Mouse (Mus musculus) heart, embryonic 13.5 days (tissue): Measurements from ENCODE around the gene Rasgrp1. TPM values are rescaled to one million over a fixed set of nuclear protein-coding genes. Genes with fewer than 3 reads are reported as not detected.
A peak's percentile ranks its signal among the peaks of the same experiment; 100 is the strongest.

Source experiments
- ATAC-seq: fragments of 200-750 bp; cut with Nextera tagmentation; 2 replicates; pipeline ENCODE4 v1.8.0; 2017; ENCODE audit warnings: moderate TSS enrichment; ENCODE audit not compliant: insufficient number of reproducible peaks, low FRiP score, low TSS enrichment; ENCODE audit errors: extremely low read depth
- H3K27ac ChIP-seq: fragments of 300-500 bp; sonication (generic); replicated peaks from 2 replicates; pipeline ENCODE4 v1.5.1; 2015; ENCODE audit warnings: moderate library complexity, mild to moderate bottlenecking, inconsistent platforms
- H3K27me3 ChIP-seq: fragments of 300-500 bp; sonication (generic); replicated peaks from 2 replicates; pipeline ENCODE4 v1.6.1; 2015; ENCODE audit warnings: mild to moderate bottlenecking, inconsistent platforms
- H3K36me3 ChIP-seq: fragments of 300-500 bp; sonication (generic); 2 replicates; pipeline ENCODE4 v1.6.1; 2015; ENCODE audit warnings: mild to moderate bottlenecking, inconsistent platforms
- H3K4me1 ChIP-seq: fragments of 300-500 bp; sonication (generic); 2 replicates; pipeline ENCODE4 v1.6.1; 2015; ENCODE audit warnings: inconsistent platforms
- H3K4me2 ChIP-seq: fragments of 300-500 bp; sonication (generic); 2 replicates; pipeline ENCODE4 v1.6.1; 2015; ENCODE audit warnings: inconsistent platforms, mild to moderate bottlenecking, moderate library complexity
- H3K4me3 ChIP-seq: fragments of 300-500 bp; sonication (generic); 2 replicates; pipeline ENCODE4 v1.5.1; 2015; ENCODE audit warnings: moderate library complexity, mild to moderate bottlenecking, inconsistent platforms
- H3K9ac ChIP-seq: fragments of 300-500 bp; sonication (generic); 2 replicates; pipeline ENCODE4 v1.6.1; 2015; ENCODE audit warnings: inconsistent platforms, mild to moderate bottlenecking, moderate library complexity
- H3K9me3 ChIP-seq: fragments of 300-500 bp; sonication (generic); 2 replicates; pipeline ENCODE4 v1.6.1; 2016; ENCODE audit warnings: inconsistent platforms
- WGBS: fragments of 180-500 bp; shearing (Covaris S2); methylation state at CpG from one replicate; pipeline ENCODE4 v1.1.7; 2015; ENCODE audit warnings: mixed read lengths; 5-methylcytosine and 5-hydroxymethylcytosine counted together
- polyA plus RNA-seq: library from polyadenylated mRNA; unstranded; fragments of >200 nt; fragmentation: Nextera tagmentation; extraction: Ambion mirVana; gene quantifications from 2 replicates; pipeline ENCODE4 v1.2.1, GENCODE M21; 2015

Gene Rasgrp1
- polyA plus RNA-seq, 1 experiment from 2014 or later, result 0.16 TPM

DNA sequence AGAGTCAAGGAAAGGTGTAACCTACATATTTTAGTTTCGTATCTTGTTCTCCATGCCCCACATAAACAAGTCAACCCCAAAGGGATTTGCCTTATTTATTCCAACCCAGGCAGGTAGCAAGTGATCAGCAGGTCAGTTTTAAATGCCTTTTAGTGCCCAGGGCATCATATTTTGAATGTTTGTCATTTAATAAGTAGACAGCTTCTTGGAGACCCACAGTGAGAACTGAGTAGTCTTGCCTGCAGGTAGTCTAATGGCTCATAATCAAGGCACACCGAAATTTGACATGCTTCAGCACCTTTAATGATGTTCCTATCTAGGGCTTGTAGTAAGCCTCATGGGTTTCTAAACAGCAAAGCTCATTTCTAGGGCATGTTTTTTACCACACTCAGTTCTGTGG, 21.3 kb upstream of the Rasgrp1 start:
- Histone ChIP-seq H3K27me3 (no peaks in the 10 kb centered on the region), H3K4me3 (no peak overlapping the region), H3K9me3 (no peaks in the 10 kb centered on the region), H3K27ac (no peak overlapping the region), H3K4me2 (no peak overlapping the region), H3K9ac (no peak overlapping the region), H3K4me1 (no peaks in the 10 kb centered on the region), H3K36me3 (no peaks in the 10 kb centered on the region)
- ATAC-seq, result no peak
- WGBS, result 79% methylated on average over 2 of the region's 2 CpGs

- Histone ChIP-seq H3K4me2 (no peak overlapping the region), H3K27ac (no peak overlapping the region), H3K9me3 (no peaks in the 10 kb centered on the region), H3K27me3 (no peaks in the 10 kb centered on the region), H3K9ac (no peak overlapping the region), H3K36me3 (no peaks in the 10 kb centered on the region), H3K4me1 (no peaks in the 10 kb centered on the region), H3K4me3 (no peak overlapping the region)
- ATAC-seq, result no peak
Observed at GRCm38 (mm10) chr2:117357939-117358338, 15.1 kb upstream of the Rasgrp1 start.

GRCm38 (mm10) chr2:117352305-117353123, 9.7 kb upstream of the Rasgrp1 start:
- Histone ChIP-seq H3K9ac (no peak overlapping the region), H3K27ac (no peak overlapping the region), H3K4me2 (no peak overlapping the region), H3K4me3 (no peak overlapping the region), H3K36me3 (no peaks in the 10 kb centered on the region), H3K27me3 (0 out of 2 replicates have a peak, but pooled peaks cover 4% of the 10 kb centered on the region), H3K9me3 (no peaks in the 10 kb centered on the region), H3K4me1 (no peaks in the 10 kb centered on the region)
- WGBS, result 75% methylated on average over 9 of the region's 9 CpGs
- no peak for ATAC-seq

DNA sequence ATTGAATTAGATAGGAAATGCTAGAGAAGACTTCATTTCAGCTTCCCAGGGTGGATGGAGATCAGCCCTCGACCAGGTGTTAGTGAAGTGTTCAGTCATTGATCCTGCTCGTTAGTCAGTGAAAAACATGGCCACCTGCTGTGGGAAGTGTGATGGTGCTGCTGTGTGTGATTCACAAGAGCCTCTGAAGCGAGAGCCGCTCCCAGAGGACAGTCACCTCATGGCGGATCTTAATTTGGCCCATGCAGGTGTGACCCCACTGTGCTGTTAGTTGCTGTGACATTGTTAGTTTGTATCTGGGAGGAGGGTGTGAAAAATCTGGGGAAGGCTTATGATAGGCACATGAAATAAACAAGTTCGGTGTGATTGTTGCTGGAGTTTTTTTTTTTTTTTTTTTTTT, 7.3 kb upstream of the Rasgrp1 start:
- Histone ChIP-seq H3K4me3 (no peak overlapping the region), H3K9me3 (no peaks in the 10 kb centered on the region), H3K27me3 (peaks cover 10% of the 10 kb centered on the region; the same call in 1 of the 2 replicates), H3K9ac (no peak overlapping the region), H3K4me1 (no peaks in the 10 kb centered on the region), H3K4me2 (no peak overlapping the region), H3K27ac (no peak overlapping the region), H3K36me3 (no peaks in the 10 kb centered on the region)
- no peak for ATAC-seq
- 40% methylated on average over 6 of the region's 6 CpGs for WGBS

GRCm38 (mm10) chr2:117343240-117343624, 431 bp upstream of the Rasgrp1 start:
- ATAC-seq, result no peak
- Histone ChIP-seq H3K36me3 (no peaks in the 10 kb centered on the region), H3K9ac (no peak overlapping the region), H3K27ac (no peak overlapping the region), H3K9me3 (no peaks in the 10 kb centered on the region), H3K4me1 (peaks cover 8% of the 10 kb centered on the region), H3K4me3 (peak overlapping the region; percentile 62), H3K4me2 (peak overlapping the region; percentile 98), H3K27me3 (peaks cover 61% of the 10 kb centered on the region)
- WGBS, result 35% methylated on average over 7 of the region's 7 CpGs

GRCm38 (mm10) chr2:117342090-117342546, 683 bp downstream of the Rasgrp1 start:
- ATAC-seq, result no peak
- H3K27ac ChIP-seq, result no peak overlapping the region
- WGBS, result under 1% methylated on average over 19 of the region's 19 CpGs

DNA sequence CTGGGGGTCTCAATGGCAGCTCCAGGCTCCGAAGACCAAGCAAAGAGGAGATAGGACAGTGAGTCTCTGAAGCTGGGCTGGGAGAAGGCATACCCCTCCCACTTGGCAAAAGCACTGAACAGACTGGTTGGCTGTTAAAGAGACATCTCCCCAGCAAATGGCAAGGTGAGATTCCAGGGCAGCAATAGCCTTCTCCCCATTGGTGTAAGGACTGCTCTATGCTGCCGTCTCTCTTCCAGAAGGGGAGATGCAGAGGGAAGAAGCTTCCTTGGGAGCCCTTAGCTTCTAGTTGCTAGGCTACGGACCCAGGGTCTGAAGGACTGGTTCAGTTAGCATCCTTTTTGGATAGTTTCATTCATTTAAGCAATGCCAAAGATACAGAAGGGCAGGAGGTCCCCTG, 4.3 kb downstream of the Rasgrp1 start:
- no peak overlapping the region for H3K4me3 ChIP-seq
- peaks cover 37% of the 10 kb centered on the region for H3K27me3 ChIP-seq
- no peak overlapping the region for H3K4me2 ChIP-seq
- H3K9ac ChIP-seq, result no peak overlapping the region
- ATAC-seq, result no peak
- H3K36me3 ChIP-seq, result no peaks in the 10 kb centered on the region
- H3K27ac ChIP-seq, result no peak overlapping the region
- 44% methylated on average over 3 of the region's 3 CpGs for WGBS
- H3K4me1 ChIP-seq, result peaks cover 17% of the 10 kb centered on the region
- H3K9me3 ChIP-seq, result no peaks in the 10 kb centered on the region

More at GRCm38 (mm10) chr2:117342090-117342546, 683 bp downstream of the Rasgrp1 start:
- H3K4me2 ChIP-seq, result peak overlapping the region; percentile 98
- H3K9me3 ChIP-seq, result no peaks in the 10 kb centered on the region
- peaks cover 59% of the 10 kb centered on the region for H3K27me3 ChIP-seq
- peaks cover 8% of the 10 kb centered on the region for H3K4me1 ChIP-seq
- H3K36me3 ChIP-seq, result no peaks in the 10 kb centered on the region
- peak overlapping the region; percentile 77 for H3K9ac ChIP-seq
- H3K4me3 ChIP-seq, result peak overlapping the region; percentile 62

DNA sequence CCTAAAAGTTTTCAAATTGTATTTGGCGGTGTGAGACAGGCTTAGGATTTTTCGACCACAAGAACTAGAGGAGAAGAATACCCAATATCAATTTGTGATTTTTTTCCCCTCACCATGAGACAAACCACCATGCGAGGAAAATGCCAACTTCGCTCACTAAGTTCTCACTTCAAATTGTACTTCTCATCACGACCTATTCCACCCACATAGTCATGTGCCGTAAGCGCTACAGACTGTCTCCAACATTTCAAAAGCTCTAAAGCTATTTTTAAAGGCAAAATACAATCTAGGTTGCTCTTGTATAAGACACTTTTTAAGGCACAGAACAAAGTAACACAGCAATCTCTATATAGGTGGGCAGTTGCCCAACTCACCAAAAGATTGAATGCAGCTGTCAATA, 4.9 kb downstream of the Rasgrp1 start:
- no peak for ATAC-seq
- Histone ChIP-seq H3K9ac (no peak overlapping the region), H3K27ac (no peak overlapping the region), H3K27me3 (peaks cover 31% of the 10 kb centered on the region), H3K4me2 (no peak overlapping the region), H3K4me3 (no peak overlapping the region), H3K4me1 (peaks cover 15% of the 10 kb centered on the region), H3K9me3 (no peaks in the 10 kb centered on the region), H3K36me3 (no peaks in the 10 kb centered on the region)
- 80% methylated on average over 7 of the region's 7 CpGs for WGBS

DNA sequence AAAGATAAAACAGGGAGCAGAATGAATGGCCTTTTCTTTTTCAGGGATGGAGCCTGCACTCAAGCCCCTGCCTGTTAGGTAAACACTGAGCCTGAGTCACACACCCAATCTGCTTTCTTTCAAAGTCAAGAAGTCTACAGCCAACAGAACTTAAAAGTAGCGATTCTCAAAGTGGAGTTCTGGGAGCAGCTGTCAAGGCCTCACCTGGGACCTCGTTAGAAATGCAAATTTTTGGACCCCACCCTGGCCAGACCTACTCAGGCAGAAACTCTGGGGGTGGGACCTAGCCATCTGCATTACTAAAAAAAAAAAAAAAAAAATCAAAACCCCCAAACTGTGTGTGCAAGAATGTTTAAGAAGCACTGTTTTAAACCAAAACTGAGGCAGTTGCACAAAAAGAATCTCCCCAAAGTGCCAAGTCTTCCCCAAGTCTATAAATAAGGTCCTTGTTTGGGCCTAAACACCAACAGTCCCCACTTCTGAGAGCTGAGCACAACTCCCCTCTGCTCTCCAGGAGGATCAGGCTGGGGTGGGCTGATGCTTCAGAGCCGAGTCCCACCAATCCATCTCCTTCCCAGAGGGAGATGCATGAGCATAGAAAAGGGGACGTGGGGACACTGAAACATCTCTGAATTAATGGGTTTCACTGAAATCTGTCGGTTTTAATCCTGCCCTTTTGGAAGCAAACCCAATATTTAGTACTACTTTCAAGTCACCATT, 5.7 kb downstream of the Rasgrp1 start:
- Histone ChIP-seq H3K4me1 (peaks cover 8% of the 10 kb centered on the region), H3K27me3 (peaks cover 23% of the 10 kb centered on the region), H3K9ac (no peak overlapping the region), H3K36me3 (no peaks in the 10 kb centered on the region), H3K4me3 (no peak overlapping the region), H3K9me3 (no peaks in the 10 kb centered on the region), H3K4me2 (no peak overlapping the region), H3K27ac (no peak overlapping the region)
- 36% methylated on average over 5 of the region's 5 CpGs for WGBS
- no peak for ATAC-seq

DNA sequence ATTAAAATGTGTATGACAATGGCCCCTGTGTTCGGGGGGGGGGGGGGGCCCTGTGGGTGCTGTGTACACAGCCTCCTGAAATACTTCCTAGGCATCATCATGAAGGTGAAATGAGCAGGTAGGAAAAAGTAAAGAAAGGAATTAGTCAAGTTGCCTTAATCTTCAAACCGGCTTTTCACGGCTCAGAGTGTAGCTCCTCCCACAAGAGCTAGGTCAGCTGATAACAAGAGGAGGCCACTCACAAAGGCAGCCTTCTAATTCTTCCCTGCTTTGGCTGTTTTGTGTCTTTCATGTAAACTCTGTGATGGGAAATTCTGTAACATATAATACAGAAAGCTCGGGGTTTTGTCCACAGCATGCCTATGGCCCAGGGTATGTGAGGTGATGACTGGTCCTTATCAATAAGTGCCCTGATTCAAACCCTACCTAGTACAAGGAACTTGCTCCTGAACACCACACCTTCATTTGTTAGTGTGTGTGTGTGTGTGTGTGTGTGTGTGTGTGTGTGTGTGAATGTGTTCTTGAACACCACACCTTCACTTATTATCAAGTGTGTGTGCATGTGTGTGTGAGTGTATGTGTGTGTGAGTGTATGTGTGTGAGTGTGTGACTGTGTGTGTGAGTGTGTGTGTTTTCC, 7.1 kb downstream of the Rasgrp1 start:
- no peak overlapping the region for H3K27ac ChIP-seq
- no peak overlapping the region for H3K4me2 ChIP-seq
- H3K9ac ChIP-seq, result no peak overlapping the region
- H3K9me3 ChIP-seq, result no peaks in the 10 kb centered on the region
- peaks cover 8% of the 10 kb centered on the region for H3K4me1 ChIP-seq
- no peak for ATAC-seq
- WGBS, result 24% methylated on average over 4 of the region's 4 CpGs
- no peaks in the 10 kb centered on the region for H3K36me3 ChIP-seq
- peaks cover 10% of the 10 kb centered on the region for H3K27me3 ChIP-seq
- no peak overlapping the region for H3K4me3 ChIP-seq

GRCm38 (mm10) chr2:117331634-117332033, 11.2 kb downstream of the Rasgrp1 start:
- Histone ChIP-seq H3K4me3 (no peak overlapping the region), H3K9me3 (no peaks in the 10 kb centered on the region), H3K36me3 (no peaks in the 10 kb centered on the region), H3K4me1 (peaks cover 8% of the 10 kb centered on the region), H3K4me2 (no peak overlapping the region), H3K9ac (no peak overlapping the region), H3K27me3 (no peaks in the 10 kb centered on the region; the same call in 1 of the 2 replicates), H3K27ac (no peak overlapping the region)
- WGBS, result 55% methylated on average over 5 of the region's 5 CpGs
- ATAC-seq, result no peak
